Mouse (Mus musculus): ENCODE measurements at regions not wholly inside any gene's neighbourhood (a gene's known extent, or its start where the extent isn't known, plus 50 kb on each side); places are given as distances from the start of the nearest gene placed in this dataset.

GRCm38 (mm10) chr10:91543167-91543918, 362.2 kb upstream of the Tmpo start:
- TF ChIP-seq POLR2A (IDR thresholded peaks at IDR 0.05; ENCODE audit: control insufficient read depth, low read depth, low read length), result no peak
- TF ChIP-seq CTCF (IDR thresholded peaks at IDR 0.05; ENCODE audit: control insufficient read depth, insufficient read depth, insufficient replicate concordance, low read depth, low read length), result no peak
